Mouse (Mus musculus) liver, adult 2 months (tissue): Measurements from ENCODE around the gene 4930524J08Rik. TPM values are rescaled to one million over a fixed set of nuclear protein-coding genes. Genes with fewer than 3 reads are reported as not detected.

Experiments used
- DNase-seq: peaks from one replicate; pipeline ENCODE4 v3.0.0-alpha.2; 2011; ENCODE audit warnings: low read depth, low spot score; ENCODE audit errors: extremely low read depth
- H3K27ac ChIP-seq: fragments of 200-500 bp; replicated peaks from 2 replicates; pipeline ENCODE4 v1.5.1; 2012; ENCODE audit warnings: low read depth, mild to moderate bottlenecking, control low read depth, inconsistent platforms, low read length; ENCODE audit not compliant: insufficient read depth
- H3K27me3 ChIP-seq: fragments of 200-500 bp; 2 replicates; pipeline ENCODE4 v1.6.1; 2012; ENCODE audit warnings: mild to moderate bottlenecking, moderate library complexity, low read length, inconsistent platforms; ENCODE audit not compliant: control insufficient read depth, insufficient read depth
- H3K36me3 ChIP-seq: fragments of 200-500 bp; 2 replicates; pipeline ENCODE4 v1.6.1; 2012; ENCODE audit warnings: low read length, inconsistent platforms; ENCODE audit not compliant: control insufficient read depth, insufficient read depth
- H3K4me1 ChIP-seq: fragments of 200-500 bp; 2 replicates; pipeline ENCODE4 v1.6.1; 2011; ENCODE audit warnings: low read length; ENCODE audit not compliant: control insufficient read depth, insufficient read depth
- H3K4me3 ChIP-seq: fragments of 200-500 bp; 2 replicates; pipeline ENCODE4 v1.5.1; 2011; ENCODE audit warnings: low read depth, mild to moderate bottlenecking, control low read depth, low read length, moderate library complexity; ENCODE audit not compliant: insufficient read depth
- H3K79me2 ChIP-seq: fragments of 200-500 bp; 2 replicates; pipeline ENCODE4 v1.6.1; 2012; ENCODE audit warnings: inconsistent platforms, mild to moderate bottlenecking, low read length, moderate library complexity; ENCODE audit not compliant: control insufficient read depth, insufficient read depth
- H3K9ac ChIP-seq: fragments of 200-500 bp; 2 replicates; pipeline ENCODE4 v1.6.1; 2012; ENCODE audit warnings: low read depth, mild to moderate bottlenecking, control low read depth, inconsistent platforms, low read length
- CTCF ChIP-seq: fragments of 200-500 bp; IDR thresholded peaks from 2 replicates; pipeline ENCODE4 v1.5.1; 2011; ENCODE audit warnings: low read depth, low read length, control low read depth
- POLR2A ChIP-seq: fragments of 200-500 bp; IDR thresholded peaks from 2 replicates; pipeline ENCODE4 v1.6.1; 2011; ENCODE audit warnings: low read length, control low read depth; ENCODE audit not compliant: insufficient read depth; ENCODE audit errors: extremely low read depth
- WGBS: fragments of 180-500 bp; shearing (Covaris S2); methylation state at CpG from one replicate; pipeline ENCODE4 v1.1.7; 2018; 5-methylcytosine and 5-hydroxymethylcytosine counted together
- polyA plus RNA-seq: library from polyadenylated mRNA; depleted of rRNA; stranded (reverse); fragments of >200 nt; gene quantifications from 2 replicates; pipeline ENCODE4 v1.2.3, GENCODE M21; 2012
- total RNA-seq: library from RNA; depleted of rRNA; stranded (reverse); fragments of >200 nt; gene quantifications from 2 replicates; pipeline ENCODE4 v1.2.3, GENCODE M21; 2014

The 4930524J08Rik gene
- total and polyA plus RNA-seq, 2 experiments = 0.67 TPM; not detected in 1

GRCm38 (mm10) chr5:99975776-99976175 is 3.1 kb upstream of the 4930524J08Rik start:
- no peak overlapping the region for H3K4me3 ChIP-seq
- WGBS = 32% methylated on average over 1 of the region's 1 CpGs

DNA sequence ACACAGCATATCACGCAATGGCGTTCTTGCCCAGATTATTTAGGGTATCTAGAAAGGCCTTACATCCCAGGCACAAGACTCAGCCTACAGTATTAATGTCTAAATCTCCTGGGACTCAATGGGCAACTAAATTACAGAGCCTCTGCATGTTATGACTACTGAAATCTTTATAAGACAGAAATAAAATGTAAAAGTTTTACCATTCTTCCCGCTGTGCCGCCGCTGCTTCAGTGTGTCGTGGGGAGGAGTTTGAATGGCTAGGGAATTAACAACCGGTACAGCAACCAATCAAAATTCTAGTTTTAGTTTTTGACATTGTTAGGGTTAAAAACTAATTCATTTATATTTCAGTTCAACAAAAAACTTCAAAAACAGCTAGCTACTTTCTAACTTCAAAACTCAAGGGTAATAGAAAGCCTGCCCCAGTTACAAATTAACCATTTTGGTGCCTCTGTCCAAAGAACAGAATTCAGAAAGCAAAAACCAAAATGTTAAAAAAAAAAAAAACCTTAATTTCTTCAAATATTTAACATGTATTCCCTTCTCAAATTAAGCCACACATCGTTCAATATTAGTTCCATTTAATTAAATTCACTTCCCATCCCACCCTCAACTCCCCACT is 2.4 kb upstream of the 4930524J08Rik start:
- Histone ChIP-seq H3K27ac (no peak overlapping the region), H3K4me3 (peak overlapping the region; percentile 33; the same call in 1 of the 2 replicates)
- WGBS = 3% methylated on average over 8 of the region's 8 CpGs

More at GRCm38 (mm10) chr5:99975776-99976175, 3.1 kb upstream of the 4930524J08Rik start:
- no peak overlapping the region for H3K9ac ChIP-seq
- H3K27ac ChIP-seq = no peak overlapping the region
- peaks cover 12% of the 10 kb centered on the region for H3K4me1 ChIP-seq
- H3K27me3 ChIP-seq = no peaks in the 10 kb centered on the region
- H3K79me2 ChIP-seq = peaks cover 25% of the 10 kb centered on the region
- TF ChIP-seq CTCF = no peak
- TF ChIP-seq POLR2A = no peak
- H3K36me3 ChIP-seq = peaks cover 3% of the 10 kb centered on the region; the same call in 1 of the 2 replicates
- no peak for DNase-seq

GRCm38 (mm10) chr5:99977516-99978301 is 1.2 kb upstream of the 4930524J08Rik start:
- Histone ChIP-seq H3K27ac (peak overlapping the region; percentile 58), H3K4me3 (peak overlapping the region; percentile 98), H3K36me3 (peaks cover 3% of the 10 kb centered on the region; the same call in 1 of the 2 replicates), H3K27me3 (no peaks in the 10 kb centered on the region), H3K9ac (peak overlapping the region; percentile 99), H3K4me1 (peaks cover 11% of the 10 kb centered on the region), H3K79me2 (peaks cover 23% of the 10 kb centered on the region)
- TF ChIP-seq POLR2A (no peak), CTCF (no peak)
- peak; percentile 66 for DNase-seq
- under 1% methylated on average over 48 of the region's 50 CpGs for WGBS

More for the DNA sequence above, 2.4 kb upstream of the 4930524J08Rik start:
- Histone ChIP-seq H3K9ac (no peak overlapping the region), H3K27me3 (no peaks in the 10 kb centered on the region), H3K4me1 (peaks cover 12% of the 10 kb centered on the region), H3K79me2 (peaks cover 25% of the 10 kb centered on the region), H3K36me3 (peaks cover 3% of the 10 kb centered on the region; the same call in 1 of the 2 replicates)
- no peak for TF ChIP-seq CTCF
- no peak for TF ChIP-seq POLR2A
- no peak for DNase-seq

DNA sequence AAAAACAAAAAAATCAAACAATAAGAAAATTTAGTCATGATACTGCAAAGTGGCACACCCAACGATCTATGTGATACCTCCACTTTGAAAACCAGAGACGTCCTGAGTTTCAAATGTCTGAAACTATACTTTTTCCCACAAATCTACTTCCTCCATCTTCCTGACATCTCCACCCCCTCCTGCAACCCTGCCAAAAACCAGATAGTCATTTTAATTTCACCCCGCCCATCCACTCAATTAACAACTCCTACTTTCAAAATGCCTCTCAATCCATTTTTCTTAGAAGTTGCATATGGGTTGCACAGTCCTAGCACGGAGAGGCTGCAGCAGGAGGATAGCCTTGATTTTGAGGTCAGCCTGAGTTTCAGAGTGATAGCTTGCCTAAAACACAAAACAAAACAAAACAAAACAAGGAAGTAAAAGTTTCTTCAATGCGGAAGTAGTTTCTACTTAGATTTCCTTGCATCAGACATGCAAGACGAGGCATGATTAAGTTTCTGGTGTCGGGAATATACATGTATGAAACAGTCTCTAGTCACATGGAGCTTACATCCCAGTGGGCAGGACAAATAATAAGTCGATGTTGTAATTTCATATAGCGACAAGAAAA is 4.7 kb downstream of the 4930524J08Rik start:
- H3K36me3 ChIP-seq = no peaks in the 10 kb centered on the region
- peaks cover 1% of the 10 kb centered on the region for H3K79me2 ChIP-seq
- H3K27me3 ChIP-seq = no peaks in the 10 kb centered on the region
- 81% methylated on average over 9 of the region's 9 CpGs for WGBS
- H3K9ac ChIP-seq = no peak overlapping the region
- no peak overlapping the region for H3K27ac ChIP-seq
- TF ChIP-seq POLR2A = no peak
- no peak for TF ChIP-seq CTCF
- no peaks in the 10 kb centered on the region for H3K4me1 ChIP-seq
- DNase-seq = no peak
- H3K4me3 ChIP-seq = no peak overlapping the region

DNA sequence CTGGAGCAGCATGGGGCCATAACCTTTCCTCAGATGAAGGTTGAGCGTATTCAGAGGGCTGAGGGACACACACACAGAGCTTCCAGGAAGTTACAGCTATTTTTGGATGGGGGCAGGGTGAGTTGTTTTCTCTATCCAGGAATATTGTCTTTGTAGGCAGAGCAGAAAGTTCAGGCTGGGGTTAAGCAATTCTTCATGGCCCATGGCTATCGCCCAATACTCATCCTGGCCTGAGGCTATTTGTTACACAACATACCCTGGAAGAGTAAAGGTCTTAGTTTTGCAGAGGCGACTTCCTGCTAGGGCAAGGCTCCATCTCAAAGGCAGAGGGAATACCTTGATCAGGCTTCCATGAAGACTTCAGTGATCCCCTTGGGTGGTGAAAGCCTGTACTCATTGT is 15.3 kb downstream of the 4930524J08Rik start:
- H3K79me2 ChIP-seq = no peaks in the 10 kb centered on the region
- no peaks in the 10 kb centered on the region for H3K36me3 ChIP-seq
- no peak overlapping the region for H3K9ac ChIP-seq
- H3K27ac ChIP-seq = peak overlapping the region; percentile 59
- H3K4me3 ChIP-seq = peak overlapping the region; percentile 34
- peak; percentile 98 for DNase-seq
- WGBS = 10% methylated on average over 3 of the region's 3 CpGs
- no peaks in the 10 kb centered on the region for H3K27me3 ChIP-seq
- H3K4me1 ChIP-seq = peaks cover 5% of the 10 kb centered on the region; the same call in 1 of the 2 replicates
- TF ChIP-seq CTCF (no peak), POLR2A (no peak)
